Mouse (Mus musculus) neural tube, embryonic 12.5 days (tissue): Measurements from ENCODE around the gene Gm10053. TPM values are rescaled to one million over a fixed set of nuclear protein-coding genes. Genes with fewer than 3 reads are reported as not detected.

Experiments
- ATAC-seq: fragments of 200-750 bp; cut with Nextera tagmentation; 2 replicates; pipeline ENCODE4 v1.8.0; 2017; ENCODE audit warnings: low read depth, mild to moderate bottlenecking, moderate TSS enrichment, moderate library complexity; ENCODE audit not compliant: low FRiP score
- H3K27ac ChIP-seq: fragments of 300-500 bp; sonication (generic); 2 replicates; pipeline ENCODE4 v1.5.1; 2016
- H3K27me3 ChIP-seq: fragments of 300-500 bp; sonication (generic); replicated peaks from 2 replicates; pipeline ENCODE4 v1.6.1; 2016; ENCODE audit warnings: mild to moderate bottlenecking
- H3K36me3 ChIP-seq: fragments of 300-500 bp; sonication (generic); 2 replicates; pipeline ENCODE4 v1.6.1; 2016; ENCODE audit warnings: mild to moderate bottlenecking
- H3K4me1 ChIP-seq: fragments of 300-500 bp; sonication (generic); 2 replicates; pipeline ENCODE4 v1.6.1; 2016
- H3K4me2 ChIP-seq: fragments of 300-500 bp; sonication (generic); replicated peaks from 2 replicates; pipeline ENCODE4 v1.6.1; 2016; ENCODE audit warnings: mild to moderate bottlenecking
- H3K4me3 ChIP-seq: fragments of 300-500 bp; sonication (generic); 2 replicates; pipeline ENCODE4 v1.5.1; 2016
- H3K9ac ChIP-seq: fragments of 300-500 bp; sonication (generic); 2 replicates; pipeline ENCODE4 v1.6.1; 2016; ENCODE audit warnings: mild to moderate bottlenecking
- H3K9me3 ChIP-seq: fragments of 300-500 bp; sonication (generic); 2 replicates; pipeline ENCODE4 v1.6.1; 2016; ENCODE audit warnings: mild to moderate bottlenecking
- WGBS: fragments of 180-500 bp; shearing (Covaris S2); methylation state at CpG from one replicate; pipeline ENCODE4 v1.1.7; 2016; 5-methylcytosine and 5-hydroxymethylcytosine counted together
- polyA plus RNA-seq: library from polyadenylated mRNA; unstranded; fragments of >200 nt; fragmentation: Nextera tagmentation; extraction: Ambion mirVana; gene quantifications from 2 replicates; pipeline ENCODE4 v1.2.1, GENCODE M21; 2016

Gm10053 gene
- polyA plus RNA-seq, 1 experiment from 2014 or later: 247 TPM

DNA sequence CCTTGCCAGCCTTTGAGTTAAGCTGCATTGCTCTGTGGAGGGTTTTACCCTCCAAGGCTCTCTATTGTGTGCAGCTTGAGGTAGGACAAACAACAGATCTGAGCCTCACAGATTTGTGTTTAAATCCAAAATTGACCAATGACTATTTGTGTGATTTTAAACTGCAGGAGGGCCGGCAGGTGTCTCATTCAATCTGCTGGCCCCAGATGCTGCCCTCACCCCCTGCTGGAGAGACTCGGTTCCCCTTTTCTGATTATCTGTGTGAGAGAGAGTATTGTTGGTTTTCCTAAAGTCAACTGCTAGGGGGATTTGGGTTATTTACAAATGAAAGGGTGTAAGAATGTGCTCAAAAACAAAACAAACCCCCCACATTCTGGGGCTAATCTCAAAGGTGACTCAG lies 26.8 kb downstream of the Gm10053 start:
- H3K4me2 ChIP-seq: no peak overlapping the region
- no peak overlapping the region for H3K9ac ChIP-seq
- no peak overlapping the region for H3K27ac ChIP-seq
- H3K9me3 ChIP-seq: no peaks in the 10 kb centered on the region
- H3K4me3 ChIP-seq: no peak overlapping the region
- peaks cover 21% of the 10 kb centered on the region for H3K4me1 ChIP-seq
- H3K27me3 ChIP-seq: peaks cover 65% of the 10 kb centered on the region
- no peaks in the 10 kb centered on the region for H3K36me3 ChIP-seq
- no peak for ATAC-seq
- 0% methylated on average over 2 of the region's 2 CpGs for WGBS

DNA sequence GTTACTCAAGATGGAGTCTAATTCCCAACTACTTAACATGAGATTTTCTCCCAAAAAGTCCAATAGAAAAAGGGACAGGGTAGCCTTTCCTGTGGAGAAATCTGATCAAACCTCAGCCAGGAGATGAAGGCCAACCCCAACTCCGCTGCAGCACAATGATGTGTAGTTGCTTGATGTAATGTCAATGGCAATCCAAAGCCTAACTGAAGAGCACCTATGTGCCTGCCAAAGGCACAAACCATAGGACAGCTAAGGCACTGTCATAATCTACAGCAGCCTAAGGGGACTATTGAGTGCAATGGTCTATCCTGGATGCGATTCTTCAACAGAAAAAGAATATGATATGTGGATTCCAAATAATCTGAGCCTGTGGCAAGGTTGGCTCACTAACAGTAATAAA lies 27.3 kb downstream of the Gm10053 start:
- H3K4me1 ChIP-seq: peaks cover 16% of the 10 kb centered on the region
- H3K27ac ChIP-seq: no peak overlapping the region
- no peak overlapping the region for H3K9ac ChIP-seq
- no peak for ATAC-seq
- no peaks in the 10 kb centered on the region for H3K9me3 ChIP-seq
- peaks cover 60% of the 10 kb centered on the region for H3K27me3 ChIP-seq
- 67% methylated on average over 2 of the region's 2 CpGs for WGBS
- no peak overlapping the region for H3K4me3 ChIP-seq
- H3K36me3 ChIP-seq: no peaks in the 10 kb centered on the region
- H3K4me2 ChIP-seq: no peak overlapping the region

DNA sequence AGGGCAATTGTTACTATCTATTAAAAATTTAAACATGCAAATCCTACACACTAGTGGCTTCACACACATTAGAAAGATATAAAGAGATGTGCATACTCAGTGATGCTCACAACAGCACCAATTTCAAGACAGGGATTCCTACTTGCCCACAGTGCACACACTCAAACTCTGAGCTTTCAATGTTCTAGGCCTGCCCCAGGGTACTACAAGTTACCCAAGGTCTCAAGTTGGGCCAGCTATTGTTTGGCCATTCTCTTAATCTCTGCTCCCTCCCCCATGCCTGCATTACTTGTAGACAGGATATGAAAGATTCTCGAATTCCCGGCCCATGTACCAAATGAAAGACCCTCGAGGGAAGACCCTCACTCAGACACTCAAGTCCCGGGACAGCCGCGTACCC lies 32.2 kb downstream of the Gm10053 start:
- 93% methylated on average over 6 of the region's 6 CpGs for WGBS
- no peak for ATAC-seq
- Histone ChIP-seq H3K4me2 (no peak overlapping the region), H3K9ac (no peak overlapping the region), H3K4me1 (no peaks in the 10 kb centered on the region), H3K4me3 (no peak overlapping the region), H3K9me3 (no peaks in the 10 kb centered on the region), H3K27ac (no peak overlapping the region), H3K27me3 (peaks cover 15% of the 10 kb centered on the region), H3K36me3 (no peaks in the 10 kb centered on the region)

DNA sequence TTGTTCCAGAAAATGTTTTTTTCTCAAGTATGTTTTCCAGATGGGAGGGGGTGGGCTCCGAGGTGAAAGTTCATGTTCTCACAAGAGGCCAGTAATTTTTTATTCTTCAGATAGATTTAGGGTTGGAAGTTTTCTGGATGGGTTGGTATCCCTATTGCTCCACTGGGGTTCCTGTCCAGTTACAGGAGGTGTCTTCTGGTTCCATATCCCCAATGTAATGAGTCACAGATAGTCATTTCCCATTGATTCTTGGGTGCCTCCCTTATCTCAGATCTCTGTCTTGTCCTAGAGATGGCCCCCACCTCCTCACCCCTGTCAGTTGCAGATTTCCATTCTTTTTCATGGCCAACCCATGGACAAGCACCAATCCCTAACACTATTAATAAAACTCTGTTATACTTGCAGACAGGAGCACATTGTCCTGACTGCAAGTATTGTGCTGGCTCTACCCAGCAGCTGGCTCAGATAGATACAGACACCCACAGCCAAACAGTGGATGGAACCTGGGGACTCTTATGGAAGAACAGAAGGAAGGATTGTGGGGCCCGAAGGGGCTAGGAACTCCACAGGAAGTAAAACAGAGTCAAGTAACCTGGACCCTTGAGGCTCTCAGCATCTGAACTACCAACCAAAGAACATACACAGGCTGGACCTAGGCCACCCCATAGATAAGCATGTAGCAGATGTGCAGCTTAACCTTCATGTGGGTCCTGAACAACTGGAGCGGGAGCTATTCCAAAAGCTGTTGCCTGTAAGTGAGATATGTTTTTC lies 33.1 kb downstream of the Gm10053 start:
- Histone ChIP-seq H3K9me3 (no peaks in the 10 kb centered on the region), H3K4me1 (no peaks in the 10 kb centered on the region), H3K9ac (no peak overlapping the region), H3K4me3 (no peak overlapping the region), H3K27me3 (peaks cover 7% of the 10 kb centered on the region; the same call in 1 of the 2 replicates), H3K36me3 (no peaks in the 10 kb centered on the region), H3K27ac (no peak overlapping the region), H3K4me2 (no peak overlapping the region)
- ATAC-seq: no peak
- WGBS: 95% methylated on average over 3 of the region's 3 CpGs

DNA sequence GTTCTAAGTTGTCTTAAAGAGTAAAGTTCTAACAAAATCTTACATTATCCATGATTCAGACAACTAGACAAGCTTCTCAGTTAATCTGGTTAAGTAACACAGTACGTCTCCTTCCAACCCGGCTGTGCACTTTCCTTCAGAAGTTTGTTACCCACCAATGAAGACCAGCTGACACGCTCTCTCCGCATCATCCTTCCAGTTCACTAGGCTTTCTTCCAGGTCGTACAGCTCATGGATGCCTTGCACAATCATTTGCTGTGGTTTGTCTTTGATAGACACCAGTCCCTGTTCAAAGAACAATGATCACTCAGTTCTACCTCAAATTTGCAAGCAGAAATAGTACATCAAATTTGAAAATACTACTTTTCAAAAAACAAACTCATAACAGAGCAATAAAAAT lies 45.4 kb downstream of the Gm10053 start:
- Histone ChIP-seq H3K27ac (no peak overlapping the region), H3K9ac (no peak overlapping the region), H3K4me3 (no peak overlapping the region), H3K4me1 (no peaks in the 10 kb centered on the region), H3K9me3 (no peaks in the 10 kb centered on the region), H3K36me3 (peaks cover 14% of the 10 kb centered on the region), H3K27me3 (no peaks in the 10 kb centered on the region), H3K4me2 (no peak overlapping the region)
- ATAC-seq: no peak
- 92% methylated on average over 5 of the region's 5 CpGs for WGBS

Other genes starting within 250 kb of the Gm10053 start
- gene Tmem252, start 201.7 kb upstream of the Gm10053 start, polyA plus RNA-seq: 1.3 TPM in 2 replicates
- gene Pgm5, start 13.8 kb upstream of the Gm10053 start, polyA plus RNA-seq: 1.1 and 1.7 TPM in 2 replicates
- gene Foxd4, start 25.5 kb downstream of the Gm10053 start, polyA plus RNA-seq: not detected in 2 replicates
- 22.2 and 22.4 TPM in 2 replicates for gene Cbwd1, start 85.9 kb downstream of the Gm10053 start, polyA plus RNA-seq
- gene Dock8, start 123.8 kb downstream of the Gm10053 start, polyA plus RNA-seq: 0.66 and 1.1 TPM in 2 replicates